15 mouse cellular contexts compared by ENCODE assay signal in genomic region chr13:34576392-34576791, GRCm38 (mm10).
A peak's percentile ranks its signal among the peaks of the same experiment; 100 is the strongest.
DNase-seq lines count a peak whose midpoint lies in the region; ATAC-seq lines count a peak whose summit lies in the region.
"Had no signal": no experiment of that assay in that cellular context is flagged by ENCODE, and none has a peak within 500 bp of the region (broad histone marks: within the 10 kb centered on the region; RNA-seq: fewer than 3 reads in every experiment).

No protein-coding gene starts in this region.

- peak; percentile 63; the same call in 1 of the 2 replicates for ATAC-seq in neural tube, embryonic 12.5 days (ENCODE audit: low FRiP score, low read depth)
- no peak; the same call in 1 of the 2 replicates for ATAC-seq in hindbrain, embryonic 15.5 days (ENCODE audit: low FRiP score, low read depth)
- peak; percentile 65; the same call in 1 of the 2 replicates for ATAC-seq in neural tube, embryonic 15.5 days (ENCODE audit: low FRiP score)

- H3K27ac ChIP-seq in neural tube, embryonic 12.5 days, result no peak overlapping the region
- peak overlapping the region; percentile 77 for H3K27ac ChIP-seq in hindbrain, embryonic 15.5 days (replicated peaks)
- H3K27ac ChIP-seq in neural tube, embryonic 15.5 days (replicated peaks), result peak overlapping the region; percentile 70; the same call in 1 of the 2 replicates
- H3K27ac ChIP-seq: embryonic facial prominence, embryonic 15.5 days; liver, embryonic 13.5 days had no signal

- H3K9me3 ChIP-seq in neural tube, embryonic 12.5 days, result no peaks in the 10 kb centered on the region
- H3K9me3 ChIP-seq in hindbrain, embryonic 15.5 days, result no peaks in the 10 kb centered on the region
- no peaks in the 10 kb centered on the region for H3K9me3 ChIP-seq in neural tube, embryonic 15.5 days (replicated peaks)
- H3K9me3 ChIP-seq: embryonic facial prominence, embryonic 15.5 days; liver, embryonic 13.5 days had no signal

- H3K4me3 ChIP-seq in neural tube, embryonic 12.5 days, result no peak overlapping the region
- H3K4me3 ChIP-seq in hindbrain, embryonic 15.5 days, result no peak overlapping the region
- H3K4me3 ChIP-seq in neural tube, embryonic 15.5 days (replicated peaks), result no peak overlapping the region
- H3K4me3 ChIP-seq: embryonic facial prominence, embryonic 15.5 days; liver, embryonic 13.5 days; myocyte had no signal

- no peaks in the 10 kb centered on the region for H3K36me3 ChIP-seq in neural tube, embryonic 12.5 days
- no peaks in the 10 kb centered on the region for H3K36me3 ChIP-seq in hindbrain, embryonic 15.5 days
- H3K36me3 ChIP-seq in neural tube, embryonic 15.5 days, result no peaks in the 10 kb centered on the region
- H3K36me3 ChIP-seq: embryonic facial prominence, embryonic 15.5 days; liver, embryonic 13.5 days had no signal

- H3K4me2 ChIP-seq in neural tube, embryonic 12.5 days (replicated peaks), result no peak overlapping the region
- H3K4me2 ChIP-seq in hindbrain, embryonic 15.5 days, result no peak overlapping the region
- no peak overlapping the region for H3K4me2 ChIP-seq in neural tube, embryonic 15.5 days
- H3K4me2 ChIP-seq: embryonic facial prominence, embryonic 15.5 days; heart, embryonic 11.5 days; liver, embryonic 13.5 days had no signal

- peak; percentile 11 for DNase-seq in embryo, embryonic 10 days (ENCODE audit: low spot score)
- DNase-seq in embryo, embryonic 11 days, result no peak
- DNase-seq in neural tube, embryonic 10.5 days (ENCODE audit: extremely low spot score, low spot score), result no peak
- no peak for DNase-seq in thymus, adult 18-20 months
- no peak for DNase-seq in thymus, postnatal 36 days
- DNase-seq: heart, postnatal 36 days; kidney, adult 11 months; kidney, postnatal 36 days; liver, embryonic 13.5 days had no signal

- 82% methylated on average over 2 of the region's 2 CpGs for WGBS in neural tube, embryonic 12.5 days
- WGBS in hindbrain, embryonic 15.5 days, result 47% methylated on average over 2 of the region's 2 CpGs
- WGBS in neural tube, embryonic 15.5 days, result 77% methylated on average over 2 of the region's 2 CpGs

- H3K9ac ChIP-seq in neural tube, embryonic 12.5 days, result no peak overlapping the region
- H3K9ac ChIP-seq in hindbrain, embryonic 15.5 days, result no peak overlapping the region
- H3K9ac ChIP-seq in neural tube, embryonic 15.5 days (replicated peaks), result no peak overlapping the region
- H3K9ac ChIP-seq: embryonic facial prominence, embryonic 15.5 days; liver, embryonic 13.5 days had no signal

- H3K27me3 ChIP-seq in neural tube, embryonic 12.5 days (replicated peaks), result no peaks in the 10 kb centered on the region
- H3K27me3 ChIP-seq in hindbrain, embryonic 15.5 days, result no peaks in the 10 kb centered on the region
- no peaks in the 10 kb centered on the region for H3K27me3 ChIP-seq in neural tube, embryonic 15.5 days (replicated peaks)
- H3K27me3 ChIP-seq: embryonic facial prominence, embryonic 15.5 days; liver, embryonic 13.5 days had no signal

- H3K4me1 ChIP-seq in neural tube, embryonic 12.5 days, result no peaks in the 10 kb centered on the region; the same call in 1 of the 2 replicates
- H3K4me1 ChIP-seq in hindbrain, embryonic 15.5 days (replicated peaks), result peaks cover 15% of the 10 kb centered on the region
- H3K4me1 ChIP-seq in neural tube, embryonic 15.5 days, result peaks cover 10% of the 10 kb centered on the region
- H3K4me1 ChIP-seq: embryonic facial prominence, embryonic 15.5 days; liver, embryonic 13.5 days had no signal
